Mouse (Mus musculus): Measurements from ENCODE around the gene Dhx32.

DNA sequence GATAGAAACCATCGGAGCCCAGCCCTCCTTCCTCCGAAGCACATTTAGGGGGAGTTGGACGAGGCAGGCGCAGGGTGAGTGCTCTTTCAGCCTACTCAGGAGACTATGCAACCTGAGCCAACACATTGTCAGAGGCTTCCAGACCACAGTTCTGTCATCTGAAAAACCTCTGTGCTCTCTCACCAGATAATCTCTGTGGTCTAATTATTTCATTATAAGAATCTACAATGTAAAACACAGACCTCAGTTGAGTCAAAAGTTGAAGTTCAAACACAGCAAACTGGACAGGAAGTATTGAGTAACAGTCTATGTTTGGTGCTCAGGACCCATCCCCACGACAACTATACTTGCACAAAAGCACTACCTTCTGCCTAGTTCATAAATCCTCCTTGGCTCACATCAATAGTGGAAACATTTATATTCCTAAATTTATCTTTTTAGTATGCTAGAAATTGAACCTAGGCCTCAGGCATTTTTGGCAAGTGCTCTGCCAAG, 24.5 kb downstream of the Dhx32 start:
- TF ChIP-seq CTCF (IDR thresholded peaks at IDR 0.05; ENCODE audit: control insufficient read depth, insufficient read depth, low read length) (no peak), POLR2A (IDR thresholded peaks at IDR 0.05; ENCODE audit: borderline replicate concordance, control insufficient read depth, low read depth, low read length) (no peak)

All from bone marrow, adult 2 months (tissue).